Mouse (Mus musculus): Measurements from ENCODE around the gene Prdm16.

DNA sequence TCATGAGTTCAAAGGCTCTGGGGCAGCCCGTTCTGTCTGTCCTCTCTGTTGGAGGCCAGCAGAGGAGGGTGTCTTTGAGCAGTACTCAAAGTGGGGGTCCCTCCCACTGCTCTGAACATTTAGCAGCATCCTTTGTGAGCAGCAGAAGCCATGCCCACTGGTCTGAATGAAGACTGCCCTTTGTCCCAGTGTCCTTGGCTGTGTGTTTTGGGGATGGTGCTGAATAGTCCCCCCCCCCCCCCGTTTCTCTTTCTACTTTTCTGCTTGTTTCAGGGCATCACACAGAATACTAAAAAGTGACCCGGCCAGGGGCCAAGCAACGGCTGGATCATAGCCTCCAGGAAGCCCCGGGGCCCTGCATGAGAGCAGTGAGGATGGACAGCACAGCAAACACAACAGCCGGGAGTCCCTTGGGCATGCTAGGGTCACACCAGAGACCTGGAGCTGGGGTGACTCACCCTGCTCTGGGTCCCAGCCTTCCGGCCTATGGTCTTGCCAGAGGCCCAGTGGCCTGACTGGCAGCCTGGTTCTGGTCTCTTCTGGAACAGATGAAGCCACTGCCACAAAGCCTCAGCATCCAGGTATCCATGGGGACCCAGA is 242.4 kb downstream of the Prdm16 start:
- no peak for TF ChIP-seq EP300 (IDR thresholded peaks at IDR 0.05; ENCODE audit: low read length)
- TF ChIP-seq POLR2A (IDR thresholded peaks at IDR 0.05; ENCODE audit: low read depth, low read length), result no peak
